Mouse (Mus musculus): ENCODE measurements around the gene Dnah8.
"Not testable (repeated sequence)": the region's sequence is repeated elsewhere in the genome, so short reads cannot be mapped to it uniquely, and the experiment has no call there.

Gene Dnah8

GRCm38 (mm10) chr17:30624132-30624531 lies at the start of gene Dnah8:
TSS of gene Dnah8 (plus strand) at chr17:30624354.
- not testable (repeated sequence) for DNase-seq

GRCm38 (mm10) chr17:30574783-30575075 lies 49.4 kb upstream of the Dnah8 start:
- no peak for DNase-seq

- DNase-seq, result peak; percentile 75
Observed at GRCm38 (mm10) chr17:30575121-30575904, 48.8 kb upstream of the Dnah8 start.

GRCm38 (mm10) chr17:30575941-30576773 lies 48.0 kb upstream of the Dnah8 start, which contains the start of gene Btbd9:
TSS of gene Btbd9 (minus strand) at chr17:30576488.
- peak; percentile 97 for DNase-seq

GRCm38 (mm10) chr17:30576946-30577345 lies 47.2 kb upstream of the Dnah8 start:
- DNase-seq, result peak; percentile 48

- no peak for DNase-seq
Observed at GRCm38 (mm10) chr17:30580781-30581180, 43.4 kb upstream of the Dnah8 start.

- no peak for DNase-seq
Observed at GRCm38 (mm10) chr17:30581201-30581600, 43.0 kb upstream of the Dnah8 start.

GRCm38 (mm10) chr17:30582313-30582712 lies 41.8 kb upstream of the Dnah8 start:
- no peak for DNase-seq

GRCm38 (mm10) chr17:30583258-30584001 lies 40.7 kb upstream of the Dnah8 start:
- no peak for DNase-seq

- peak; percentile 66 for DNase-seq
Observed at GRCm38 (mm10) chr17:30590417-30591198, 33.5 kb upstream of the Dnah8 start.

GRCm38 (mm10) chr17:30594407-30594806 lies 29.7 kb upstream of the Dnah8 start:
- DNase-seq, result no peak

GRCm38 (mm10) chr17:30594846-30595245 lies 29.3 kb upstream of the Dnah8 start:
- no peak for DNase-seq

- DNase-seq, result no peak
Observed at GRCm38 (mm10) chr17:30597786-30598185, 26.4 kb upstream of the Dnah8 start.

- DNase-seq, result no peak
Observed at GRCm38 (mm10) chr17:30598300-30598699, 25.9 kb upstream of the Dnah8 start.

- no peak for DNase-seq
Observed at GRCm38 (mm10) chr17:30602175-30602574, 22.0 kb upstream of the Dnah8 start.

GRCm38 (mm10) chr17:30604296-30604695 lies 19.9 kb upstream of the Dnah8 start:
- DNase-seq, result no peak

- DNase-seq, result no peak
Observed at GRCm38 (mm10) chr17:30605001-30605400, 19.2 kb upstream of the Dnah8 start.

- no peak for DNase-seq
Observed at GRCm38 (mm10) chr17:30606206-30606605, 17.9 kb upstream of the Dnah8 start.

GRCm38 (mm10) chr17:30606634-30607081 lies 17.5 kb upstream of the Dnah8 start:
- DNase-seq, result no peak

- DNase-seq, result no peak
Observed at GRCm38 (mm10) chr17:30607330-30607729, 16.8 kb upstream of the Dnah8 start.

- DNase-seq, result no peak
Observed at GRCm38 (mm10) chr17:30607909-30608495, 16.2 kb upstream of the Dnah8 start.
